Mouse (Mus musculus) gastrocnemius, postnatal 10 days (tissue): ENCODE measurements at regions not wholly inside any gene's neighbourhood (a gene's known extent, or its start where the extent isn't known, plus 50 kb on each side); places are given as distances from the start of the nearest gene placed in this dataset.

Source experiments
- DNase-seq: peaks from one replicate; pipeline ENCODE4 v3.0.0; 2021; ENCODE audit warnings: mixed read lengths

- DNase-seq: no peak
Measured at GRCm38 (mm10) chr4:124446615-124447014, 164.0 kb downstream of the 3100002H09Rik start.

DNA sequence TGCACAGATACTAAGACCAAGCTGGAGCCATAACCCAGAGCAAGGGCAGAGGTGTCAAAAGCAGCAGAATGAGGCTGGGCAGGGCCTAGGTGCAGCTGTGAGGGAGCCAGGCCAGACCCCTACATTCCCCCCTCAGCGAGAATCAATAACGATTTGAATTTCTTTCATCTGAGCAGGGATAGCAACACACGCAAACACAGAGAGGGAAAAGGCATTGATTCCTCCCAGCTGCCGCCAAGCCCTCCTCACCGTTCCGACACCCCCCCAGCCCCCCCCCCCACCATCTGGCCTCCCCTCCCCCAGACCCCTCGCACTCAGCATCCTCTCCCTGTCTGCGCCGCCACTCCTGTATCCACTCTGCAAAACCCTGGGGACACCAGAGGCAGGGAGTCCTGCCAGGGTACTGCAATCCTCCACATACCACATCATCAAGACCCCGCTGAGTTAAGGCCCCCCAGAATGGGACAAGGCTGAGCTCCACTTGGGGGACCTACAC is 166.9 kb downstream of the 3100002H09Rik start:
- no peak for DNase-seq

DNA sequence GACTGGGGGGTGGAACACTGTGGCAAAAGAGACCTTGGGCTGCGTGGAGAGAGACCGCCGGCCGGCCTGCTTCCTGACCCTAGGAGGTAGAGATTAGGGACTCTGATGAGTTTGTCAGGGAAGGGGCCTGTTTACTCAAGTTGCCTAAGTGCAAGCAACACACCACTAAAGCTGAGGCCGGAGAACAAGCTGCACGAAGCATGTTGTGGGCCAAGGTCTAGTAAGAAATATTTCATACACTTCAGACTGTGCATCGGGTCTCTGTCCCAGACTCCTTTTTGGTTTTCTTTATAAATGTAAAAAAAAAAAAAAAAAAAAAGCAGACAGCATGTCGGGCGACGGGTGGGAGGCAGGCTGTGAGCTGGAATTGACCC is 167.5 kb downstream of the 3100002H09Rik start:
- DNase-seq: no peak

- DNase-seq: no peak
Measured at GRCm38 (mm10) chr4:124442491-124443129, 168.0 kb downstream of the 3100002H09Rik start.

DNA sequence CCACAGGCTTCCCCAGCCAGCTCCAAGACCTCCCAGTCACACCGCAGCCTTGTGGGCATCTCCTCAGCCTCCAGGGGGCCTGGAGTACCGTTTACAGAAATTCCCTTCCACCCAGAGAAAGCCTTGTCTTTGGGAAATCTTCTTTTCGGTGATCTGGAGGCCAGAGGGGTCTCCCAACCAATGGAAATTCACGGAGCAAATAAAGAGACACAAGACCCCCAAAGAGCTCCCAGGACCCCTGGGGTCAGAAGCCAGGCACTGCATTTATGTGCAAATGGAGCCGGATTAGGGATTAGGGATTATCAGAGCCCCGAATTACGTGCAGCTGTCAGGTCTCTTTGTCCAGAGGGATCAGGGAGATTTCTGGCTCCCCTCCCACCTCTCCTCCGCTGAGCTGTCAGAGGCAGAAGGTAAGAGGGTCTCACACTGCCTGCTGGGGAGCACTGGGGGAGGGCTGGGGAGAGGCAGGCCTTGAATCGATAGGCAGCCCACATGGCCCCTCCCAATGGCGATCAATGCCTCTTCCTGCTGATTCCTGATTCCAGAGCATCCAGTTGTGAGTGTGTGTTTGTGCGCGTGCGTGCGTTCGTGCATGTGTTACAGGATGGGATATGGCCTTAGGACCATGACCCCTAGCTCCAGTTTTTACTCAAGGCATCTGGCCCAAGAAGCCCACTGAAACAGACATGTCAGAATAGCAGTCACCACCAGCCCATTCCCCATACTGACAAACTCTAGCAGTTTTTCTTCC is 168.7 kb downstream of the 3100002H09Rik start:
- DNase-seq: no peak

DNA sequence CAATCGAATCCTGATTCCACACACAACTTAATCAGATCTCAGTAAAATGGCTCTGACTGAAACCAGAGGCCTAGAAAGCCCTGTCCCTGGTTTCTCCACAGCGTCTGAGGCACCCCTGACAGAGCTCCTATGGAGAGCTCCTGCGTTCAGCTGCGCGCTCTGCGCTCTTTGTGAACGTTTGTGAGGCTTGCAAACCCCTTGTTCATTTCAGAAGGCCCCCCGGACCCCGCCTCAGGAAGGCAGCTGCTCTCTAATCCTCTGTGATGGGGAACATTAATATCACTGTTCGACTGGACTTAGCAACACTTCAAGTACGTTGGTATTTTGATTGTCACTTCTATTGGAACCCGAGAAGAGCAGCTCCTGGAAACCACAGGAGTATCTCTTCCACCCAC is 175.6 kb downstream of the 3100002H09Rik start:
- no peak for DNase-seq

GRCm38 (mm10) chr4:124434059-124435039 is 176.3 kb downstream of the 3100002H09Rik start:
- no peak for DNase-seq

- no peak for DNase-seq
Measured at GRCm38 (mm10) chr4:124433506-124433905, 177.1 kb downstream of the 3100002H09Rik start.

DNA sequence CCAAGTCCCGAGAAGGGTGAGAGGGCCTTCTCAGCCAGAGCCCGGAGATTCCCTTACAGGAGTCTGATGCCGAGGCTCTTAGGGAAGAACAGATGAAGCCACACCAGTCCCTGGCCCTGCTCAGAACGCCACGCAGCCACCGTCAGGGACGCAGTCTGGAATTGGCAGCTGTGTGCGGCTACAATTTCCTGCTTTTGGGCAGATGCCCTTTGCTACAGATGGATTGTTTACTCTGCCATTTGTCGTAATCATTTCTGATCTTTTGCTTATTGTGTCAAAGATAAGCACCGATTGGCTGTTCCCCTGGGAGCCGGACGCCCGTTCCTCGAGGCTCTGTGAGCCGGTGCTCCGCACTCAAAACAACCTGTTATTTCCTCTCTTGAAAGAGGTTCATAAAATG is 179.4 kb downstream of the 3100002H09Rik start:
- no peak for DNase-seq

DNA sequence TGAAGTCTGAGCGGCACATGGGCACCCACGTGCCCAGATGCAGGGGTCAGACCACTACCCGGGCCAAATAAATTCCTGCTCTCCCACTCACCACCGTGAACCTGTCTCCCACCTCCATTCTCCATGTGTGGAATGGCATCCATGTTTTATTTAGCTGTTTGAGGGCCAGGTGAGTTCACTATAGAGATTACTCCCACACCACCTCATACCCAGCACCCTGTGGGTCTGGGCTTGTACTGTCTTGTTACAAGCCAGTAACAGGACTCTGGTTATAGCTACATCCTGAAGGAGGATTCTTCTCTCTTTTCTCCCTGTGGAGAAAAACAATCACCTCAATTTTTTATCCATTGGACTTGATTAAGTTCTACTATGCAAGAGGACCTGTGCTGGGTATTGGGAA is 181.8 kb downstream of the 3100002H09Rik start:
- no peak for DNase-seq

GRCm38 (mm10) chr4:124422406-124422805 is 188.2 kb downstream of the 3100002H09Rik start:
- DNase-seq: no peak

GRCm38 (mm10) chr4:124418431-124418830 is 192.2 kb downstream of the 3100002H09Rik start:
- DNase-seq: no peak

DNA sequence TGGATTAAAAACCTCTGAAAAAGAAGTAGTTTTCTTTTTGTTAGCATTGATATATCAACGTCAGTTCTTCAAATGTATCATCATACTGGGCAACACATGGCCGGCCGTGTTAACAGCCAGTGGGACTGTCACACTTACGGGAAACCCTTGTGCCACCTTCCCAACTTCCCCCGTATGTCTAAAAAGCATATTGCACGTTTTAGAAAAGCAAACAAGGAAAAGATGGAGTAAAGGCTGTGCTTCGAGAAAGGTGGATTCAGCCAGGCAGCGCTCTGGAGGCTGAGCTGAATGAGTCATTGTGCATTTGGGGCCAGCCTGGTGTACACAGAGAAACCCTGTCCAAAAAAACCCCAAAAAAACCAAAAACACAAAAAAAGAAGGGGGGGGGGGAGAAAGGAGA is 193.4 kb downstream of the 3100002H09Rik start:
- DNase-seq: no peak

DNA sequence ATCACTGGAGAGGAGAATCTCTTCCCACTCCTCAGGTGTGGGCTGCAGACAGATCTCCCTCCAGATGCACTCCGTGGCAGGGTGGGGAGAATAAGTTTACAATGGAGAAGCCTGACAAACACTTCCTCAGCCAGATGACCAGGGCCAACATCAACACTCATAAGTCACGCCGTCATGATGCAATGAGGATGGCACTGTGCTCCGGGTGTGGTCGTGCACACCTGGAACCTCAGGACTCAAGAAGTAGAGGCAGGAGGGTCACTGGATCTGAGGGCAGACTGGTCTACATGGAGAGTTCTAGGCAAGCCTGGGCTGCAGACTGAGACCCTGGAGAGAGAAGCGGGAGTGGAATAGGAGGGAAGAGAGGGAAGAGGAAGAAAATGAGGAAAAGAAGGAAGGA is 194.3 kb downstream of the 3100002H09Rik start:
- DNase-seq: no peak

- DNase-seq: no peak
Measured at GRCm38 (mm10) chr4:124414386-124414785, 196.2 kb downstream of the 3100002H09Rik start.

DNA sequence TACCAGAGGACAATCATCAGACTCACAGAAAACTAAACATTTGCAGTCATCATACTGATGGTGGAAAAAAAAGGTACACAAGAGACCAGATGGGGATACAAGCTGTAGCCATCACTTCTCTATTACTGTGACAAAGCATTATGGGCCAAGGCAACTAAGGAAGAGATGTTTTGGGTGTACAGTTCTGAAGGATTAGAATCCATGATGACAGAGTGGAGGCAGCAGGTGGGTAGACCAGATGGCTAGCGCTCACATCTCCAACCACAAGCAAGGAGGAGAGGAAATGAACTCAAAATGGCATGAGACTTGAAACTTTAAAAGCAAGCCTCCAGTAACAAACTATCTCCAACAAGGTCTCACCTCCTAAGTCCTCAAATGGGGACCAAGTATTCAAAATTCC is 201.3 kb downstream of the 3100002H09Rik start:
- no peak for DNase-seq

DNA sequence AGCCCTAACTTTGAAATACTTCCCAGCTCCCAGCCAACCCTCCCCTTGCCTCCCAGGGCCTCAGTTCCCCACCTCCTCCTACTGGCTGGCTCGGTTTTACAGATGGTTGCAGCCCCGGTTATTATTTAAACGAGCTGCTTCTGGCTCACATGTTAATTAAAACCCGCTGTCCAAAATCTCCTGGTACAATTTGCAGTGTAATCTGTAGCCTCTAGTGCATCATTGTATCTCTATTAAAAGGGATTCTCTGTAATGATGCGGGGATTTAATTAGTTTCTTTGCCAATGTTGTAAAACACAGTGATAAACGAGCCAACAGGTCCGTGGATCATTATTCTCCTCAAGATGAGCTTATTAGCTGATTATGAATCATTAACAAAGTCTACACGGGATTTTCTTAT is 208.5 kb downstream of the 3100002H09Rik start:
- DNase-seq: no peak

- no peak for DNase-seq
Measured at GRCm38 (mm10) chr4:124400741-124401140, 209.9 kb downstream of the 3100002H09Rik start.

- DNase-seq: no peak
Measured at GRCm38 (mm10) chr4:124400136-124400675, 210.4 kb downstream of the 3100002H09Rik start.

DNA sequence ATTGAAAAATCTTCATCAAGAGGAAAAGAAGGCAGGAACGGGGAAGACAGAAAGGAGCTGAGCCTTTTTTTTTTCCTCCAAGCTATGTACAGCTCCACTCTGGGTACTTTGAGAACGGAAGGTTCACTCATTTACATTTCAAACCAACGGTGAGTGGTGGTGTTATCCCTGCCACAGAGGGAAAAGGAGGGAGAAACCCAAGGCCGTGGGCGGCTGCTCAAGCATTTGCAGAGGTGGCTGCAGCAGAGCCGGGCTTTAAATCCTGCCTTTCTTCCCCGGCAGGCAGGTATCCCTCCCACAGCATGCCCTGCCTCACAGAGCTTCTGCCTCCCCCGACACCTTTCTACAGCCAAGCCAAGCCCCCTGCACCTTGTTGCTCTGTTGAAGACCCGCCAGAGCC is 212.2 kb downstream of the 3100002H09Rik start:
- DNase-seq: no peak

GRCm38 (mm10) chr4:124396566-124397283 is 213.9 kb downstream of the 3100002H09Rik start:
- DNase-seq: no peak

DNA sequence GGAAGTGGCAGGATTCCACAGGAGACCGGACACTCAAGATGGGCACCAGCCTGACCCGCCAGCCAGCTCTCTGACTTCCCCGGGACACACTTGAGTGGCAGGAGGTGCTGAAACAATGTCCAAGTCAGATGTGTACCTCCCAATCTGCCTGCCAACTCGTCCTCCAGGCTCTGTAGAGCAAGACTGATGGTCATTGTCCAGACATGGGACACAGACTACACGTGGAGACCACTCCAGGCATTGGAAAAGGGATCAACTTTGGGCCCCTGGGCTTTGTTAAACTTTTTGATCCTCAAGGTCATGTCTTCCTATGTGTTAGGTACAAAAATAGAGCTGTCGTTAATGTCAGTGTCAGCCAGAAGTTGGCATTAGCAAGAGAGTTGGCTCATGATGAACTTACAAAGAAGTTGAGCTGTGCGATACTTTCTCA is 214.6 kb downstream of the 3100002H09Rik start:
- no peak for DNase-seq
